In genomic region chr2:36201756-36202610, GRCm38 (mm10) we compare ENCODE assay signal across 8 mouse cellular contexts. TPM values are rescaled to one million over a fixed set of nuclear protein-coding genes. Genes with fewer than 3 reads are reported as not detected.
A peak's percentile ranks its signal among the peaks of the same experiment; 100 is the strongest.
DNase-seq lines count a peak whose midpoint lies in the region; ATAC-seq lines count a peak whose summit lies in the region.

No protein-coding gene starts in this region.

- peak; percentile 25 for DNase-seq in lung, postnatal 10 days
- DNase-seq in frontal cortex, postnatal 10 days (ENCODE audit: low spot score in 2 of 2), result no peak
- DNase-seq in spleen, adult 18-20 months, result no peak
- no peak for DNase-seq in gastrocnemius, postnatal 25 days

- peaks cover 83% of the 10 kb centered on the region for H3K4me1 ChIP-seq in erythroblast, embryonic 14.5 days (ENCODE audit: control insufficient read depth)

- peaks cover 50% of the 10 kb centered on the region for H3K27me3 ChIP-seq in erythroblast, embryonic 14.5 days (ENCODE audit: control insufficient read depth)

- ATAC-seq in erythroblast, adult 5-6 weeks (replicated peaks; ENCODE audit: low FRiP score, poor library complexity, severe bottlenecking), result no peak
- ATAC-seq in CD4-positive, CD25-positive, alpha-beta regulatory T cell, adult 4 months, result peak; percentile 39
- ATAC-seq in granulocyte monocyte progenitor cell, adult 5-6 weeks (replicated peaks; ENCODE audit: poor library complexity, severe bottlenecking), result 0 out of 2 replicates have a peak, but pooled peaks have one; percentile 11

- peaks cover 6% of the 10 kb centered on the region; the same call in 1 of the 2 replicates for H3K36me3 ChIP-seq in erythroblast, embryonic 14.5 days (ENCODE audit: control insufficient read depth)

- H3K4me3 ChIP-seq in erythroblast, embryonic 14.5 days (replicated peaks), result peak overlapping the region; percentile 13

- H3K9me3 ChIP-seq in erythroblast, embryonic 14.5 days (ENCODE audit: control insufficient read depth, low read length), result peaks cover 7% of the 10 kb centered on the region

RNA-seq across cellular contexts. Expression of gene Ptgs1, which starts 28.2 kb away (rescaled TPM):
- polyA plus RNA-seq in erythroblast, embryonic 14.5 days (2012), result 0.09 TPM in 1 of 2 replicates, not detected in the other
- total RNA-seq in erythroblast, adult 5-6 weeks (2015; ENCODE audit: low replicate concordance), result 15.0 and 19.6 TPM in 2 replicates
- total RNA-seq in erythroblast, adult 5-6 weeks (2017; ENCODE audit: low replicate concordance), result 12.1 and 13.6 TPM in 2 replicates
- 1 to 10 TPM; 1.2 to 2.9 TPM for polyA plus RNA-seq in CD4-positive, CD25-positive, alpha-beta regulatory T cell, adult 4 months (2017; shearing (Covaris generic))
- 20.8 and 21.8 TPM in 2 replicates for total RNA-seq in granulocyte monocyte progenitor cell, adult 5-6 weeks (2014; fragmentation: Nextera tagmentation)
- total RNA-seq in granulocyte monocyte progenitor cell, adult 5-6 weeks (2017), result 30.5 and 31.0 TPM in 2 replicates
- total RNA-seq in gastrocnemius, postnatal 25 days (2021), result 1 to 10 TPM; 4.2 to 5.5 TPM
